Mouse (Mus musculus): ENCODE measurements around the gene Cbl. TPM values are rescaled to one million over a fixed set of nuclear protein-coding genes. Genes with fewer than 3 reads are reported as not detected.

Cbl gene
- polyA plus RNA-seq, 1 experiment from 2014 or later: 12.7 TPM

DNA sequence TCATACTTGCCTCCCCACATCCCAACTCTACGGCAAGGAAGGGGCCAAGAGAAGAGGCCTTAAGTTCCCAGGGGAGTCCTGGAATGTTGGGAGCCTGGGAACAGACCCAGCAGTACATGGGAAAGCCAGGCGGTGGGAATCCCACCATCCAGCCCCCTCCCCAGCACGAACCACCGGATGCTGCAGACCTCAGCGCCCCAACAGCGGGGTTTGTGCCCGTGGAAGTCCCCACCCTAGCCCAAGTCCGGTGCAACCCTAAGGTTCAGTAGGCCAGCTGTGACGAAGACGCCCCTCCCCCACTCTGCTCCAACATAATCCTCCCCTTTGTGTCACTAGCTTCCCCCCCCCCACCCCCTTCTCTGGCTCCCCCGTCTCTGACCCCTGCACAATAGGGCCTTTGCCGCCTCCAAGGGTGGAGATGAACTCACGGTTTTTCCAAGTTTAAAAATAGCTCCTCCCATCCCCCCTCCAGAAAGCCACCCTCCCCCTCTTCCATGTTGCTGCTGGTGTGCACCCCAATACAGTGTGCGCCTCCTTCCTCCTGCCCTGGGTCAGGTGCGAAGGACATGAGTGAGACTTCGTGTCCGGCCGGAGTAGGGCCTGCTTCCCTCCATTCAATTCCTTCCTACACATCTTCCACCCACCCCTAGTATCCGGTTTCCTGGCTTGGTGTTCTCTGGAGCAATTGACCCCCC is 103.1 kb downstream of the Cbl start:
- Histone ChIP-seq H3K4me3 (ENCODE audit: control insufficient read depth in 1 of 2, insufficient read depth in 1 of 2, low read depth in 1 of 2, low read length in 2 of 2) (peak overlapping the region; percentile 45 to 46; a peak in 3 of 4 replicates), H3K4me2 (ENCODE audit: low read length) (peak overlapping the region; percentile 87), H3K36me3 (ENCODE audit: control insufficient read depth, insufficient read depth, low read length) (no peaks in the 10 kb centered on the region), H3K27me3 (ENCODE audit: control insufficient read depth, insufficient read depth, low read length) (no peaks in the 10 kb centered on the region), H3K4me1 (ENCODE audit: control insufficient read depth in 2 of 2, insufficient read depth in 2 of 2, low read length in 2 of 2) (peaks cover 35 to 47% of the 10 kb centered on the region in 2 experiments), H3K27ac (replicated peaks in 1 of 2; ENCODE audit: control insufficient read depth in 1 of 2, insufficient read depth in 1 of 2, low read depth in 2 of 2, low read length in 2 of 2) (peak overlapping the region; percentile 87 to 89), H3K9ac (ENCODE audit: low read length) (peak overlapping the region; percentile 77), H3K9me3 (ENCODE audit: control insufficient read depth, low read length) (no peaks in the 10 kb centered on the region)
- ATAC-seq (ENCODE audit: insufficient number of reproducible peaks, insufficient read depth, low FRiP score, low read depth): no peak
- 14% methylated on average over 16 of the region's 19 CpGs for WGBS

DNA sequence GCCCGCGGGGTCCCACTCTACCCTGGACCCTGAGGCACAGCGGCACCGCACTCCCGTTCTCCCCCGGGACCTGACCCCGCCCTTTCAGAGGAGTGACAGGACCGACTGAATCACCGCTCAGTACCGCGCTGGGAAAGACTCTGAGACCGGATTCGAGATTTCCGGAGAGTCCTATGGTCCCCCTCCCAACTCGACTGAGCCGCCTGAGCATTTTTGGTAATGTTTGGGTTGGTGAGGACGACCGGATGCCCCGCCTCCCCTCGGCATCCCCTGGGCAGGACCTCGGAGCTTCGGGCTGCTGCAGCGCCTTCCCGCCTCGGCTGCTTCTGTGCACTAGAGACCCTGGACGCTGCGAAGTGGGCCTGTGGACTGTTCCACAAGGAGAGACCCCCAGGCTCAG is 103.8 kb downstream of the Cbl start:
- Histone ChIP-seq H3K4me3 (ENCODE audit: control insufficient read depth in 1 of 2, insufficient read depth in 1 of 2, low read depth in 1 of 2, low read length in 2 of 2) (peak overlapping the region; percentile 45 to 46), H3K9me3 (ENCODE audit: control insufficient read depth, low read length) (no peaks in the 10 kb centered on the region), H3K36me3 (ENCODE audit: control insufficient read depth, insufficient read depth, low read length) (no peaks in the 10 kb centered on the region), H3K27ac (replicated peaks in 1 of 2; ENCODE audit: control insufficient read depth in 1 of 2, insufficient read depth in 1 of 2, low read depth in 2 of 2, low read length in 2 of 2) (peak overlapping the region; percentile 87 to 89), H3K4me2 (ENCODE audit: low read length) (peak overlapping the region; percentile 87), H3K9ac (ENCODE audit: low read length) (peak overlapping the region; percentile 77), H3K4me1 (ENCODE audit: control insufficient read depth in 2 of 2, insufficient read depth in 2 of 2, low read length in 2 of 2) (peaks cover 35 to 47% of the 10 kb centered on the region in 2 experiments), H3K27me3 (ENCODE audit: control insufficient read depth, insufficient read depth, low read length) (no peaks in the 10 kb centered on the region)
- ATAC-seq (ENCODE audit: insufficient number of reproducible peaks, insufficient read depth, low FRiP score, low read depth): peak; percentile 58
- WGBS: 1% methylated on average over 27 of the region's 27 CpGs

DNA sequence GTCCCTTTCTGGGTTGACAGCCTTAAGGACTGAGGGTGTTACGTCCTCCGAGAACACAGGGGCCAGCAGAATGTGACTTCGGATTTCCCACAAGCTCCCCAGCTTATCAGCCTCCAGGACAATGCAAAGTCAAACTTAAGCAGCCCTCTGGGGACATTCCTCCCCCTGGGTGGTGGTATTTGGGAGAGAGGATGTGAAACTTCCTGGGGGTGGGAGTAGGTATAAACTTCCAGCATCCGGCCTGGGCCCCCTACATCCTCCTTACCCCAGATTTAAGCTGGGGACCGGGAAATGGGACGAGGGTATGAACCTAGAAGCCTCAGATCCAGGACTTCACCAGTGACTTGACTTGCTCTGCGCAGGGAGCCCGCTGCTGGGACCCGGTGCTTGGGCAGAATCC is 104.2 kb downstream of the Cbl start:
- Histone ChIP-seq H3K9me3 (ENCODE audit: control insufficient read depth, low read length) (no peaks in the 10 kb centered on the region), H3K36me3 (ENCODE audit: control insufficient read depth, insufficient read depth, low read length) (no peaks in the 10 kb centered on the region), H3K4me3 (ENCODE audit: control insufficient read depth in 1 of 2, insufficient read depth in 1 of 2, low read depth in 1 of 2, low read length in 2 of 2) (peak overlapping the region; percentile 45 to 46), H3K4me1 (ENCODE audit: control insufficient read depth in 2 of 2, insufficient read depth in 2 of 2, low read length in 2 of 2) (peaks cover 35 to 47% of the 10 kb centered on the region in 2 experiments), H3K27me3 (ENCODE audit: control insufficient read depth, insufficient read depth, low read length) (no peaks in the 10 kb centered on the region), H3K27ac (replicated peaks in 1 of 2; ENCODE audit: control insufficient read depth in 1 of 2, insufficient read depth in 1 of 2, low read depth in 2 of 2, low read length in 2 of 2) (peak overlapping the region; percentile 87 to 89), H3K4me2 (ENCODE audit: low read length) (peak overlapping the region; percentile 87), H3K9ac (ENCODE audit: low read length) (peak overlapping the region; percentile 77)
- 1% methylated on average over 9 of the region's 9 CpGs for WGBS
- ATAC-seq (ENCODE audit: insufficient number of reproducible peaks, insufficient read depth, low FRiP score, low read depth): no peak

DNA sequence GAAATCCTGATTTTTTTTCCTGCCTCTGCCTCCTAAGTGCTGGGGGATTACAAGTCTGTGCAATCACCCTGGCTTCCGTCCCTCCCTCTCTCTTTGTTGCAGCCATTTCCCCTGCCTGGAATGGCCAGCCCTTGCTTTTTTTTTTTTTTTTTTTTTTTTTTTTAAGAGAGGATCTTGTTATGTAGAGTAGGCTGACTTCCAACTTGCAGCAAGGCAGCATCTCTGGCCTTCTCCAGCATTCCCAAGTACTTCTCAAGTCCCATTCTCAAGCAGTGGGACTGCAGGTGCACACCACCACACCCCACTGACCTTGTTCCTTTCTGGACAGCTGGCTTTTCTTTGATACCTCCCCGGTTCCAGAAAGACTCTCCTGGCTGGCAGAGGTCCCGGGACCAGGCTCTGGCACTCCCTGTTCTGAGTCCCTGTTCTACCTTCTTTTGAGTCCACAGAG is 106.5 kb downstream of the Cbl start:
- H3K4me1 ChIP-seq (ENCODE audit: control insufficient read depth in 2 of 2, insufficient read depth in 2 of 2, low read length in 2 of 2): peaks cover 24 to 32% of the 10 kb centered on the region in 2 experiments
- H3K27me3 ChIP-seq (ENCODE audit: control insufficient read depth, insufficient read depth, low read length): no peaks in the 10 kb centered on the region
- no peak overlapping the region for H3K4me2 ChIP-seq (ENCODE audit: low read length)
- ATAC-seq (ENCODE audit: insufficient number of reproducible peaks, insufficient read depth, low FRiP score, low read depth): no peak
- peak overlapping the region; percentile 43 to 69; a peak in 3 of 4 replicates for H3K27ac ChIP-seq (replicated peaks in 1 of 2; ENCODE audit: control insufficient read depth in 1 of 2, insufficient read depth in 1 of 2, low read depth in 2 of 2, low read length in 2 of 2)
- no peak overlapping the region for H3K4me3 ChIP-seq (ENCODE audit: control insufficient read depth in 1 of 2, insufficient read depth in 1 of 2, low read depth in 1 of 2, low read length in 2 of 2)
- no peaks in the 10 kb centered on the region for H3K36me3 ChIP-seq (ENCODE audit: control insufficient read depth, insufficient read depth, low read length)
- 60% methylated on average over 3 of the region's 3 CpGs for WGBS
- no peak overlapping the region; the same call in 1 of the 2 replicates for H3K9ac ChIP-seq (ENCODE audit: low read length)
- no peaks in the 10 kb centered on the region for H3K9me3 ChIP-seq (ENCODE audit: control insufficient read depth, low read length)

DNA sequence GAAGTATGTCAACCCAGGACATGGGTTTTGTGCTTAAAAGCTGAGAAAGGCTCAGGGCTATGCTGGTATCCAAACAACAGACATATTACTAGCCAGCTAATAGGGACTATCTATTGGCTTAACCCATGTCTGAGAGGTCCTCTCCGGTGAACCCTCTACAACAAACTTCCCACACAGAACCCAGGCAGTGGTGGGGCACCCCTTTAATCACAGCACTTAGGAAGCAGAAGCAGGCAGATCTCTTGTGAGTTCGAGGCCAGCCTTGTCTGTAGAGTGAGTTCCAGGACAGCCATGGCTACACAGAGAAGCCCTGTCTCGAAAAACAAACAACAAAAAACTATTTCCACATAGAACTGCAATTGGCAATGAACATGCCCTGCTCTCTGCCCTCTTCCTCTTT is 107.1 kb downstream of the Cbl start:
- Histone ChIP-seq H3K4me1 (ENCODE audit: control insufficient read depth in 2 of 2, insufficient read depth in 2 of 2, low read length in 2 of 2) (peaks cover 23 to 31% of the 10 kb centered on the region in 2 experiments), H3K36me3 (ENCODE audit: control insufficient read depth, insufficient read depth, low read length) (no peaks in the 10 kb centered on the region), H3K27me3 (ENCODE audit: control insufficient read depth, insufficient read depth, low read length) (no peaks in the 10 kb centered on the region), H3K9ac (ENCODE audit: low read length) (no peak overlapping the region; the same call in 1 of the 2 replicates), H3K27ac (replicated peaks in 1 of 2; ENCODE audit: control insufficient read depth in 1 of 2, insufficient read depth in 1 of 2, low read depth in 2 of 2, low read length in 2 of 2) (peak overlapping the region; percentile 41 to 69; a peak in 3 of 4 replicates), H3K4me3 (ENCODE audit: control insufficient read depth in 1 of 2, insufficient read depth in 1 of 2, low read depth in 1 of 2, low read length in 2 of 2) (no peak overlapping the region), H3K4me2 (ENCODE audit: low read length) (peak overlapping the region; percentile 60), H3K9me3 (ENCODE audit: control insufficient read depth, low read length) (no peaks in the 10 kb centered on the region)
- ATAC-seq (ENCODE audit: insufficient number of reproducible peaks, insufficient read depth, low FRiP score, low read depth): no peak
- 81% methylated on average over 3 of the region's 3 CpGs for WGBS

DNA sequence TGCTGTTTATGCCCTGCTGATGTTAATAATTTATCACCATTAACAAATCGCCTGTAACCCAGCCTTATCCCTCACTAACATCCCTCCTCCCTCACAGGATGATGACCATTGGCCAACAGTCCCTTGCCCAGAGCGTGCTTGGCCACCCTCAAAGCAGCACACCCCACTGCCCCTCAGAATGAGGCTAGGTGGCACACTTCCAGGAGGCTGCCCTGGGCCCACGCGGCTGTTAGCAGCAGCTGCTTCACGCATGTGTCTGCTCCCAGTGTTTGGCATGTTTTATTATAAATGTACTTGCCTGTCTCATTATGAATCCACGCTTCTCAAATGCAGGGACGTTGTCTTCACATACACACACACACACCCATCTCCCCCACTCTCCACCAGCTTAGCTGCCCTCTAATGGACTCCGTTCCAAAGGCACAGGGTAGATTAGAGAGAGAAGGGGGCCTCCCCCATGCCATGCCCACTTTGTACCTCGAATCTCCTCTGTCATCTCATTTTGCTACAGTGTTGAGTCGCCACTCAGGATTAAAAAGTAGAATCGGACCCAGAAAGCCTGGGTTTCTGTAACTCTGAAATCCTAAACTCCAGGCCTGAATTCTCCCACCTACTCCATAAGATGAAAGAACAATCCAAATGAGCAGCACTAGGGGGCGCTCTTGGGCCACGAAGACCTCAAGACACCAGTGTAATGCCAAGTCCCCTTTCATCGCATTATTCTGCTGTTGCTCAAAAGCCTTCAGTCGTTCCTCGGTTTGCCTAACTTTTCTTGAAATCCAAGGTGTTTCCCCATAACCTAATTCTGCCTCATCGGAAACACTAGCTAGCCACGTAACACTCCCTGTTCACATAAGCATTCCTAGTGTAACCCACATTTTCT is 108.1 kb downstream of the Cbl start:
- Histone ChIP-seq H3K27me3 (ENCODE audit: control insufficient read depth, insufficient read depth, low read length) (no peaks in the 10 kb centered on the region), H3K4me3 (ENCODE audit: control insufficient read depth in 1 of 2, insufficient read depth in 1 of 2, low read depth in 1 of 2, low read length in 2 of 2) (no peak overlapping the region), H3K4me1 (ENCODE audit: control insufficient read depth in 2 of 2, insufficient read depth in 2 of 2, low read length in 2 of 2) (peaks cover 16 to 23% of the 10 kb centered on the region in 2 experiments), H3K36me3 (ENCODE audit: control insufficient read depth, insufficient read depth, low read length) (no peaks in the 10 kb centered on the region), H3K27ac (replicated peaks in 1 of 2; ENCODE audit: control insufficient read depth in 1 of 2, insufficient read depth in 1 of 2, low read depth in 2 of 2, low read length in 2 of 2) (peak overlapping the region; percentile 46 to 69; a peak in 3 of 4 replicates), H3K9ac (ENCODE audit: low read length) (peak overlapping the region; percentile 57), H3K9me3 (ENCODE audit: control insufficient read depth, low read length) (no peaks in the 10 kb centered on the region), H3K4me2 (ENCODE audit: low read length) (peak overlapping the region; percentile 60)
- ATAC-seq (ENCODE audit: insufficient number of reproducible peaks, insufficient read depth, low FRiP score, low read depth): no peak
- 29% methylated on average over 18 of the region's 18 CpGs for WGBS

DNA sequence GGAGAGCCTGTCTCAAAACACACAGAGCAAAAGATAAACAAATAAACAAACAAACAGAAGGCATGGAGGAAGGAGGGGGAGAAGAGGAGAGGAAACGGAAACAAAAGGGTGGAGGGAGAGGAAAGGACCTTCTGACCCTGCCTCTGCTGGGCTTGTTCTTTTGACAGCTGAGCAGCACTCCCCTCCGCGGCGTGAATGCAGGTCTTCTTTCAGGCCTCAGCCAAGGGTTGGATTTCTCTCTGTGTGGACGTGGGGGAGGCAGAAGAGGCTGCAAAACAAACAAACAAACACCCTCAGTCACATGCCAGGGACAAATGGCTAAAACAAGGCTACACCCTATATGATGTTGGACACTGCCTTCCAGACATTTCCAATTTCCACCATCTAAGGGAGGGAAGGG is 108.8 kb downstream of the Cbl start:
- no peaks in the 10 kb centered on the region for H3K27me3 ChIP-seq (ENCODE audit: control insufficient read depth, insufficient read depth, low read length)
- no peak overlapping the region for H3K9ac ChIP-seq (ENCODE audit: low read length)
- H3K36me3 ChIP-seq (ENCODE audit: control insufficient read depth, insufficient read depth, low read length): no peaks in the 10 kb centered on the region
- no peaks in the 10 kb centered on the region for H3K9me3 ChIP-seq (ENCODE audit: control insufficient read depth, low read length)
- H3K4me2 ChIP-seq (ENCODE audit: low read length): no peak overlapping the region
- no peak for ATAC-seq (ENCODE audit: insufficient number of reproducible peaks, insufficient read depth, low FRiP score, low read depth)
- peaks cover 11 to 15% of the 10 kb centered on the region in 2 experiments for H3K4me1 ChIP-seq (ENCODE audit: control insufficient read depth in 2 of 2, insufficient read depth in 2 of 2, low read length in 2 of 2)
- 71% methylated on average over 5 of the region's 5 CpGs for WGBS
- H3K4me3 ChIP-seq (ENCODE audit: control insufficient read depth in 1 of 2, insufficient read depth in 1 of 2, low read depth in 1 of 2, low read length in 2 of 2): no peak overlapping the region
- H3K27ac ChIP-seq (replicated peaks in 1 of 2; ENCODE audit: control insufficient read depth in 1 of 2, insufficient read depth in 1 of 2, low read depth in 2 of 2, low read length in 2 of 2): no peak overlapping the region
